Mouse (Mus musculus) midbrain, embryonic 11.5 days (tissue): ENCODE results near the gene Klra4. TPM values are rescaled to one million over a fixed set of nuclear protein-coding genes. Genes with fewer than 3 reads are reported as not detected.
"Not testable (repeated sequence)": the region's sequence is repeated elsewhere in the genome, so short reads cannot be mapped to it uniquely, and the experiment has no call there.

Experiments used
- ATAC-seq: fragments of 200-750 bp; cut with Nextera tagmentation; 2 replicates; pipeline ENCODE4 v1.8.0; 2017; ENCODE audit warnings: moderate TSS enrichment, moderate library complexity; ENCODE audit not compliant: low FRiP score
- DNase-seq: peaks from one replicate; pipeline ENCODE4 v3.0.0; 2015; ENCODE audit warnings: low spot score; ENCODE audit errors: missing footprints
- H3K27ac ChIP-seq: fragments of 300-500 bp; sonication (generic); 2 replicates; pipeline ENCODE4 v1.5.1; 2014; ENCODE audit warnings: low read depth, low read length
- H3K27me3 ChIP-seq: fragments of 300-500 bp; sonication (generic); 2 replicates; pipeline ENCODE4 v1.6.1; 2014; ENCODE audit warnings: mild to moderate bottlenecking, low read length, moderate library complexity, mixed read lengths; ENCODE audit not compliant: control insufficient read depth, insufficient read depth
- H3K36me3 ChIP-seq: fragments of 300-500 bp; sonication (generic); 2 replicates; pipeline ENCODE4 v1.6.1; 2014; ENCODE audit warnings: mild to moderate bottlenecking, low read length, moderate library complexity, mixed read lengths; ENCODE audit not compliant: control insufficient read depth, insufficient read depth
- H3K4me1 ChIP-seq: fragments of 300-500 bp; sonication (generic); 2 replicates; pipeline ENCODE4 v1.6.1; 2014; ENCODE audit warnings: low read length; ENCODE audit not compliant: control insufficient read depth, insufficient read depth
- H3K4me2 ChIP-seq: fragments of 300-500 bp; sonication (generic); 2 replicates; pipeline ENCODE4 v1.6.1; 2014; ENCODE audit warnings: mild to moderate bottlenecking, moderate library complexity
- H3K4me3 ChIP-seq: fragments of 300-500 bp; sonication (generic); 2 replicates; pipeline ENCODE4 v1.5.1; 2014; ENCODE audit warnings: low read depth, low read length
- H3K9ac ChIP-seq: fragments of 300-500 bp; sonication (generic); 2 replicates; pipeline ENCODE4 v1.6.1; 2014; ENCODE audit warnings: low read length
- H3K9me3 ChIP-seq: fragments of 300-500 bp; sonication (generic); 2 replicates; pipeline ENCODE4 v1.6.1; 2016; ENCODE audit warnings: low read length; ENCODE audit not compliant: control insufficient read depth
- WGBS: fragments of 180-500 bp; shearing (Covaris S2); extraction: QIAGEN DNeasy Blood & Tissue Kit; methylation state at CpG from one replicate; pipeline ENCODE4 v1.1.7; 2014; 5-methylcytosine and 5-hydroxymethylcytosine counted together
- polyA plus RNA-seq: library from polyadenylated mRNA; unstranded; fragments of >200 nt; fragmentation: Nextera tagmentation; extraction: Ambion mirVana; gene quantifications from 2 replicates; pipeline ENCODE4 v1.2.1, GENCODE M21; 2014

Klra4 gene
- not detected in 2 replicates for polyA plus RNA-seq

DNA sequence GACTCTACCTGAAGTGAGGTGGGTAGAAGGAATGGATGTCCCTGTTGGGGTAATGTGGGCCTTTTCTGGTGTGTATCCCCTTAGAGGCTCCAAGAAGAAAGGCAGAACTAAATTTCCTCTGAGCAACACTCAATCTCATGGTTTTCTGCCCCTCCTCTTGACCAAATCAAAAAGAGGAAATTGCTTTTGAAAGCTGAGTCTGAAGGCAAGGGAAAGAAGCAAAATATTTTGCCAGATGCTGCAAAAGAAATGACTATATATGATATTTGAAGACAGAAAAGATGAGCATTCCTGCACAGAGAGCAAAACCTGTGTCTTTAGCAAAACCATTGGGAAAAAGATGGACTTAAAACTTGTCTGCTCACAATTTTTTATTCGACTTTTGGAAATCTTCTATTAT, at the start of gene Klra4:
Klra4 (minus strand) TSS at position 101 of the 400 bp plus-strand sequence.
- not testable (repeated sequence) for DNase-seq, H3K36me3 ChIP-seq, H3K4me3 ChIP-seq, H3K4me1 ChIP-seq, H3K9ac ChIP-seq, H3K27me3 ChIP-seq, H3K9me3 ChIP-seq, ATAC-seq, H3K27ac ChIP-seq, H3K4me2 ChIP-seq
- WGBS = 76% methylated on average over 1 of the region's 1 CpGs

GRCm38 (mm10) chr6:130110485-130110884, 43.4 kb upstream of the Klra4 start:
- Histone ChIP-seq H3K27me3 (no peaks in the 10 kb centered on the region), H3K4me1 (no peaks in the 10 kb centered on the region), H3K4me2 (no peak overlapping the region), H3K9me3 (no peaks in the 10 kb centered on the region; the same call in 1 of the 2 replicates), H3K27ac (no peak overlapping the region), H3K4me3 (no peak overlapping the region), H3K9ac (no peak overlapping the region), H3K36me3 (no peaks in the 10 kb centered on the region)
- ATAC-seq = no peak
- WGBS = 84% methylated on average over 1 of the region's 1 CpGs
- DNase-seq = no peak

GRCm38 (mm10) chr6:130102743-130103142, 35.7 kb upstream of the Klra4 start:
- H3K4me2 ChIP-seq, H3K27ac ChIP-seq, H3K4me3 ChIP-seq, H3K36me3 ChIP-seq, DNase-seq, ATAC-seq, H3K9me3 ChIP-seq, H3K4me1 ChIP-seq, H3K9ac ChIP-seq, H3K27me3 ChIP-seq: not testable (repeated sequence)
- WGBS = 86% methylated on average over 3 of the region's 3 CpGs

DNA sequence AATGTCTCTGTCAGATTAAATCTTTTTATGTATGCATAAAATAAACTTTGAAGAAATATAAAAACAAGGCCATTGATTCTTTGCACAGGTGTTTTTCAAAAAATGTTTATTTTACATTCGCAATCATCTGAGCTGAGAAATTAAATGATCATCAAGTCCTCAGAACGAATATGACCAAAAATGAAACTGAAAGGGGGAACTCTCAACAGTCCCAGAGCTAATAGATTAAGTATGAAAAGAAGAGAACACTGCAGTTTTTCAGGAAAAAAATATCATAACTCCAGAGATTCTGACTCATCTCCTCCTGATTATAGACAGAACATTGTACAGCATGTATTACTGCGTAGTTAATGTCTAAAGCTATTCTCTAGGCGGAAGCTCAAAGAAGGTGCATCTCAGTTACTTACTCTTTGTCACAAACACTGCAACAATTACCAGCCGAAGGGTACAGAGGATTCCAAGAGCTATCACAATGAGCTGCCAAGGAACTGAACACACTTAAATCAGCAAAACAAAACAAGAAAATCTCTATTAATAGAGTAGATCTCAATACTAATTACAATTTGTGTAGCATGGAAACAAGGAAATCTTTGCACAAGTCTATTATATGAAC, 25.4 kb upstream of the Klra4 start:
- ATAC-seq = no peak
- 78% methylated on average over 5 of the region's 5 CpGs for WGBS
- no peak overlapping the region for H3K4me3 ChIP-seq
- H3K27ac ChIP-seq = no peak overlapping the region
- H3K36me3 ChIP-seq = no peaks in the 10 kb centered on the region
- no peak overlapping the region for H3K9ac ChIP-seq
- no peaks in the 10 kb centered on the region for H3K4me1 ChIP-seq
- H3K27me3 ChIP-seq = no peaks in the 10 kb centered on the region
- no peak for DNase-seq
- H3K4me2 ChIP-seq = no peak overlapping the region
- H3K9me3 ChIP-seq = no peaks in the 10 kb centered on the region

GRCm38 (mm10) chr6:130065196-130065595, 1.9 kb downstream of the Klra4 start:
- 81% methylated on average over 5 of the region's 5 CpGs for WGBS
- Histone ChIP-seq H3K27me3 (no peaks in the 10 kb centered on the region), H3K4me1 (no peaks in the 10 kb centered on the region), H3K4me3 (no peak overlapping the region), H3K9ac (no peak overlapping the region), H3K27ac (no peak overlapping the region), H3K4me2 (no peak overlapping the region), H3K9me3 (no peaks in the 10 kb centered on the region; the same call in 1 of the 2 replicates), H3K36me3 (no peaks in the 10 kb centered on the region)
- ATAC-seq (no peak), DNase-seq (no peak)

GRCm38 (mm10) chr6:130035146-130035545, 31.9 kb downstream of the Klra4 start:
- H3K27ac ChIP-seq, ATAC-seq, DNase-seq, H3K4me2 ChIP-seq, H3K4me1 ChIP-seq, H3K4me3 ChIP-seq, H3K27me3 ChIP-seq, H3K9me3 ChIP-seq, H3K36me3 ChIP-seq, H3K9ac ChIP-seq: not testable (repeated sequence)
- WGBS = 62% methylated on average over 4 of the region's 4 CpGs

- H3K27ac ChIP-seq, H3K9me3 ChIP-seq, H3K4me3 ChIP-seq, H3K27me3 ChIP-seq, H3K4me1 ChIP-seq, H3K4me2 ChIP-seq, H3K9ac ChIP-seq, H3K36me3 ChIP-seq, ATAC-seq, DNase-seq: not testable (repeated sequence)
Observed at GRCm38 (mm10) chr6:130031493-130032089, 35.5 kb downstream of the Klra4 start.

DNA sequence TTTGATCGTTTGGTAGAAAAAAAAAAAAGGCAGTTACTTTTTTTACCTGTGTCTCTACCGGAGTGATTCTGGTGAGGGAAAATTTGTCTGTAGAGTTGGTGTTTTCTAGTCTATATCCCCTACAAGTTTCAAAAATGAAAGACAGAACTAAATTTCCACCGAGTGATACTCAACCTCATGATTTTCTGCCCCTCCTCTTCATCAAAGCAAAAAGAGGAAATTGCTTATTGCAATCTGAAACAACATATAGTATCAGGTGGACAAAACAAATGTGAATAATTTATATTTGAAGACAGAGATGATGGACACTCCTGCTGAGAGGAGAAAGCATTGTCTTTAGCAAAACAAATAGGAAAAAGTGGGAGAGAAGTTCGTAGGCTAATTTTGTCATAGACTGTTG, 40.2 kb downstream of the Klra4 start, which contains the start of gene Klra6:
Klra6 (minus strand) TSS at position 101 of the 400 bp plus-strand sequence.
- 70% methylated on average over 4 of the region's 4 CpGs for WGBS
- Histone ChIP-seq H3K4me2 (no peak within 1 kb of the TSS), H3K4me1 (no peaks in the 10 kb centered on the region), H3K36me3 (no peaks in the 10 kb centered on the region), H3K27me3 (no peaks in the 10 kb centered on the region), H3K4me3 (no peak within 1 kb of the TSS), H3K9me3 (no peaks in the 10 kb centered on the region), H3K9ac (no peak within 1 kb of the TSS), H3K27ac (no peak within 1 kb of the TSS)
- DNase-seq = no peak
- no peak for ATAC-seq
